Mouse (Mus musculus): Measurements from ENCODE around the gene Ifna5. TPM values are rescaled to one million over a fixed set of nuclear protein-coding genes. Genes with fewer than 3 reads are reported as not detected.
"Not testable (repeated sequence)": the region's sequence is repeated elsewhere in the genome, so short reads cannot be mapped to it uniquely, and the experiment has no call there.

The Ifna5 gene
- polyA plus RNA-seq (2014; fragmentation: Nextera tagmentation; extraction: Ambion mirVana), result not detected in 2 replicates

DNA sequence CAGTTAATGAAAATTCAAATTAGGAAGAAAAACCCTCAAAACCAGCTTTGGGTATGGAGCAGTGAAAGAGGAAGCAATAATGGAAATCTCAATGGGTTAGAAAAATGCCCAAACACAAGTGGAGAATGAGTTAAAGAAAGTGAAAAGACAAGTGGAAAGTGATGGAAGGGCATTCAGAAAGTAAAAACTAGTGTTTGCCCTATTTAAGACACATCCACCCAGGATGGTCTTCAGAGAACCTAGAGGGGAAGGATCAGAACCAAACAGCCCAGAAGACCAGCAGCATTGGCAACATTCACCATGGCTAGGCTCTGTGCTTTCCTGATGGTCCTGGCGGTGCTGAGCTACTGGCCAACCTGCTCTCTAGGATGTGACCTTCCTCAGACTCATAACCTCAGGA is at the start of gene Ifna5:
Gene Ifna5, plus strand, starts transcription at position 301 of the 400 bp plus-strand sequence.
- 85% methylated on average over 1 of the region's 1 CpGs for WGBS
- not testable (repeated sequence) for H3K4me3 ChIP-seq (ENCODE audit: control insufficient read depth in 1 of 2, insufficient read depth in 1 of 2, low read depth in 1 of 2, low read length in 2 of 2); H3K4me1 ChIP-seq (ENCODE audit: control insufficient read depth in 2 of 2, insufficient read depth in 2 of 2, low read length in 2 of 2); H3K9me3 ChIP-seq (ENCODE audit: control insufficient read depth, low read length); ATAC-seq (ENCODE audit: insufficient number of reproducible peaks, insufficient read depth, low FRiP score, low read depth); H3K4me2 ChIP-seq (ENCODE audit: low read length); H3K9ac ChIP-seq (ENCODE audit: low read length); H3K27ac ChIP-seq (replicated peaks in 1 of 2; ENCODE audit: control insufficient read depth in 1 of 2, insufficient read depth in 1 of 2, low read depth in 2 of 2, low read length in 2 of 2); H3K27me3 ChIP-seq (ENCODE audit: control insufficient read depth, insufficient read depth, low read length); H3K36me3 ChIP-seq (ENCODE audit: control insufficient read depth, insufficient read depth, low read length)

DNA sequence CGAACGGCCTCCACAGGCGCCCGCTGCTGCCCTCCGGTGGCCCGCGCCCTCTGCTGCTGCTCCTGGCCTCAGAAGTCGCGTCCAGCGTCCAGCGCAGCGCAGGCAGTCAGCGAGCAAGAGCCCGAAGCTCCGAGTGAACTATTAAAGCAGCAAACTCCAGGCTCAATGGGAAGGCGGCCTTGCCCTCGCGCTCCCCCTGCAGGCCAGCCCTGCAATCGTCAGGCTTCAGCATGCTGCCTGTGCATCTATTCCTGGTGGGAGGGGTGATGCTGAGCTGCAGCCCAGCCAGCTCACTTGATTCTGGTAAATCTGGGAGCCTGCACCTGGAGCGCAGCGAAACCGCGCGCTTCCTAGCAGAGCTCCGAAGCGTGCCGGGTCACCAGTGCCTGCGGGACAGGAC is 46.9 kb upstream of the Ifna5 start, which contains the start of gene Gm13277:
Gene Gm13277, plus strand, starts transcription at position 231 of the 400 bp plus-strand sequence.
- not testable (repeated sequence) for H3K27ac ChIP-seq (replicated peaks in 1 of 2; ENCODE audit: control insufficient read depth in 1 of 2, insufficient read depth in 1 of 2, low read depth in 2 of 2, low read length in 2 of 2); H3K4me3 ChIP-seq (ENCODE audit: control insufficient read depth in 1 of 2, insufficient read depth in 1 of 2, low read depth in 1 of 2, low read length in 2 of 2); H3K27me3 ChIP-seq (ENCODE audit: control insufficient read depth, insufficient read depth, low read length); H3K4me2 ChIP-seq (ENCODE audit: low read length); H3K9ac ChIP-seq (ENCODE audit: low read length); H3K36me3 ChIP-seq (ENCODE audit: control insufficient read depth, insufficient read depth, low read length); H3K9me3 ChIP-seq (ENCODE audit: control insufficient read depth, low read length); H3K4me1 ChIP-seq (ENCODE audit: control insufficient read depth in 2 of 2, insufficient read depth in 2 of 2, low read length in 2 of 2); ATAC-seq (ENCODE audit: insufficient number of reproducible peaks, insufficient read depth, low FRiP score, low read depth)
- 0% methylated on average over 4 of the region's 28 CpGs for WGBS

DNA sequence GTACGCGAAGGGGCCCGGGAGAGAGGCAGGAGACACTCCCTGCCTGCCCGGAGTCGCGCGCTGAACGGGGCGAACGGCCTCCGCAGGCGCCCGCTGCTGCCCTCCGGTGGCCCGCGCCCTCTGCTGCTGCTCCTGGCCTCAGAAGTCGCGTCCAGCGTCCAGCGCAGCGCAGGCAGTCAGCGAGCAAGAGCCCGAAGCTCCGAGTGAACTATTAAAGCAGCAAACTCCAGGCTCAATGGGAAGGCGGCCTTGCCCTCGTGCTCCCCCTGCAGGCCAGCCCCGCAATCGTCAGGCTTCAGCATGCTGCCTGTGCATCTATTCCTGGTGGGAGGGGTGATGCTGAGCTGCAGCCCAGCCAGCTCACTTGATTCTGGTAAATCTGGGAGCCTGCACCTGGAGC is 44.1 kb upstream of the Ifna5 start, which contains the start of gene Gm13278:
Gene Gm13278, plus strand, starts transcription at position 301 of the 400 bp plus-strand sequence.
- not testable (repeated sequence) for H3K9me3 ChIP-seq (ENCODE audit: control insufficient read depth, low read length); H3K27ac ChIP-seq (replicated peaks in 1 of 2; ENCODE audit: control insufficient read depth in 1 of 2, insufficient read depth in 1 of 2, low read depth in 2 of 2, low read length in 2 of 2); H3K4me2 ChIP-seq (ENCODE audit: low read length); ATAC-seq (ENCODE audit: insufficient number of reproducible peaks, insufficient read depth, low FRiP score, low read depth); H3K9ac ChIP-seq (ENCODE audit: low read length); H3K27me3 ChIP-seq (ENCODE audit: control insufficient read depth, insufficient read depth, low read length); H3K36me3 ChIP-seq (ENCODE audit: control insufficient read depth, insufficient read depth, low read length); H3K4me1 ChIP-seq (ENCODE audit: control insufficient read depth in 2 of 2, insufficient read depth in 2 of 2, low read length in 2 of 2); H3K4me3 ChIP-seq (ENCODE audit: control insufficient read depth in 1 of 2, insufficient read depth in 1 of 2, low read depth in 1 of 2, low read length in 2 of 2)
- WGBS, result no CpG with 5 or more reads among the region's 28 CpGs

DNA sequence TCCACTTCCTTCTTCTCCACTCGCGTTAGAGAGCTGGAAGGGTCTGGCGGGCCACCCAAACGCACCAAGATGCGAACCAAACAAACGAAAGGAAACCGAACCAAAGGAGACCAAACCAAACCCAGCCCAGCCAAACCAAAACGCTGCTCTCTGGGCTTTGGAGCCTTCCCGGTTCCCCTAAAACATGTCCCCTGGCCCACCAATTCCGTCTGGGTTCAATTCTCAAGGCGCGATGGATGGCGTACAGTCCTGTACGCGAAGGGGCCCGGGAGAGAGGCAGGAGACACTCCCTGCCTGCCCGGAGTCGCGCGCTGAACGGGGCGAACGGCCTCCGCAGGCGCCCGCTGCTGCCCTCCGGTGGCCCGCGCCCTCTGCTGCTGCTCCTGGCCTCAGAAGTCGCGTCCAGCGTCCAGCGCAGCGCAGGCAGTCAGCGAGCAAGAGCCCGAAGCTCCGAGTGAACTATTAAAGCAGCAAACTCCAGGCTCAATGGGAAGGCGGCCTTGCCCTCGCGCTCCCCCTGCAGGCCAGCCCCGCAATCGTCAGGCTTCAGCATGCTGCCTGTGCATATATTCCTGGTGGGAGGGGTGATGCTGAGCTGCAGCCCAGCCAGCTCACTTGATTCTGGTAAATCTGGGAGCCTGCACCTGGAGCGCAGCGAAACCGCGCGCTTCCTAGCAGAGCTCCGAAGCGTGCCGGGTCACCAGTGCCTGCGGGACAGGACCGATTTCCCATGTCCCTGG is 41.2 kb upstream of the Ifna5 start, which contains the start of gene Gm13275:
Gene Gm13275, plus strand, starts transcription at position 552 of the 740 bp plus-strand sequence.
- not testable (repeated sequence) for H3K9ac ChIP-seq (ENCODE audit: low read length); H3K27ac ChIP-seq (replicated peaks in 1 of 2; ENCODE audit: control insufficient read depth in 1 of 2, insufficient read depth in 1 of 2, low read depth in 2 of 2, low read length in 2 of 2); H3K9me3 ChIP-seq (ENCODE audit: control insufficient read depth, low read length); H3K4me3 ChIP-seq (ENCODE audit: control insufficient read depth in 1 of 2, insufficient read depth in 1 of 2, low read depth in 1 of 2, low read length in 2 of 2); H3K27me3 ChIP-seq (ENCODE audit: control insufficient read depth, insufficient read depth, low read length); H3K36me3 ChIP-seq (ENCODE audit: control insufficient read depth, insufficient read depth, low read length); ATAC-seq (ENCODE audit: insufficient number of reproducible peaks, insufficient read depth, low FRiP score, low read depth); H3K4me1 ChIP-seq (ENCODE audit: control insufficient read depth in 2 of 2, insufficient read depth in 2 of 2, low read length in 2 of 2); H3K4me2 ChIP-seq (ENCODE audit: low read length)
- 0% methylated on average over 5 of the region's 52 CpGs for WGBS

DNA sequence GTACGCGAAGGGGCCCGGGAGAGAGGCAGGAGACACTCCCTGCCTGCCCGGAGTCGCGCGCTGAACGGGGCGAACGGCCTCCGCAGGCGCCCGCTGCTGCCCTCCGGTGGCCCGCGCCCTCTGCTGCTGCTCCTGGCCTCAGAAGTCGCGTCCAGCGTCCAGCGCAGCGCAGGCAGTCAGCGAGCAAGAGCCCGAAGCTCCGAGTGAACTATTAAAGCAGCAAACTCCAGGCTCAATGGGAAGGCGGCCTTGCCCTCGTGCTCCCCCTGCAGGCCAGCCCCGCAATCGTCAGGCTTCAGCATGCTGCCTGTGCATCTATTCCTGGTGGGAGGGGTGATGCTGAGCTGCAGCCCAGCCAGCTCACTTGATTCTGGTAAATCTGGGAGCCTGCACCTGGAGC is 38.2 kb upstream of the Ifna5 start, which contains the start of gene Gm13279:
Gene Gm13279, plus strand, starts transcription at position 301 of the 400 bp plus-strand sequence.
- H3K36me3 ChIP-seq (ENCODE audit: control insufficient read depth, insufficient read depth, low read length); H3K9ac ChIP-seq (ENCODE audit: low read length); H3K4me1 ChIP-seq (ENCODE audit: control insufficient read depth in 2 of 2, insufficient read depth in 2 of 2, low read length in 2 of 2); H3K4me3 ChIP-seq (ENCODE audit: control insufficient read depth in 1 of 2, insufficient read depth in 1 of 2, low read depth in 1 of 2, low read length in 2 of 2); H3K27me3 ChIP-seq (ENCODE audit: control insufficient read depth, insufficient read depth, low read length); H3K27ac ChIP-seq (replicated peaks in 1 of 2; ENCODE audit: control insufficient read depth in 1 of 2, insufficient read depth in 1 of 2, low read depth in 2 of 2, low read length in 2 of 2); H3K4me2 ChIP-seq (ENCODE audit: low read length); ATAC-seq (ENCODE audit: insufficient number of reproducible peaks, insufficient read depth, low FRiP score, low read depth); H3K9me3 ChIP-seq (ENCODE audit: control insufficient read depth, low read length): not testable (repeated sequence)
- WGBS, result no CpG with 5 or more reads among the region's 28 CpGs

DNA sequence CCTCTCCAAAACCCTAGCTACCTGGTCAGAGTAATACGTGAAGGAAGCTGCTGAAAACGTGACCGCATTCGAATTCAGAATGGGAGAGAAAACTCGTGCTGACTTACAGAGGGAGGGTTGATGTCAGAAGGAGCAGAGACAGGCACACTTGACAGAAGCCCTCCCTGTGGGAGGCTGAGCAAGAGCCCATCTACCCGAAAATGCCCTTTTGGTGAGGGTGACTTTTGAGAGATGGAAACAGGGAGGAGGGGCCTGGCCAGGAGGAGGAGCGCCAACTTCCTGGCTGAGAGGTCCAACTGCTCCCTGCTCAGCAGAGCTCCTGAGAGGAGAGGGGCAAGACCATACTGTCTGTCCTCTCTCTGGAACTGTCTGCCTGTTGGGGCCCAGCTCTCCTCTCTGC is 36.0 kb upstream of the Ifna5 start, which contains the start of gene Gm13285:
Gene Gm13285, plus strand, starts transcription at position 301 of the 400 bp plus-strand sequence.
- not testable (repeated sequence) for H3K36me3 ChIP-seq (ENCODE audit: control insufficient read depth, insufficient read depth, low read length); H3K4me2 ChIP-seq (ENCODE audit: low read length); H3K9me3 ChIP-seq (ENCODE audit: control insufficient read depth, low read length); H3K9ac ChIP-seq (ENCODE audit: low read length); H3K27ac ChIP-seq (replicated peaks in 1 of 2; ENCODE audit: control insufficient read depth in 1 of 2, insufficient read depth in 1 of 2, low read depth in 2 of 2, low read length in 2 of 2); ATAC-seq (ENCODE audit: insufficient number of reproducible peaks, insufficient read depth, low FRiP score, low read depth); H3K27me3 ChIP-seq (ENCODE audit: control insufficient read depth, insufficient read depth, low read length); H3K4me1 ChIP-seq (ENCODE audit: control insufficient read depth in 2 of 2, insufficient read depth in 2 of 2, low read length in 2 of 2); H3K4me3 ChIP-seq (ENCODE audit: control insufficient read depth in 1 of 2, insufficient read depth in 1 of 2, low read depth in 1 of 2, low read length in 2 of 2)
- 14% methylated on average over 1 of the region's 7 CpGs for WGBS

DNA sequence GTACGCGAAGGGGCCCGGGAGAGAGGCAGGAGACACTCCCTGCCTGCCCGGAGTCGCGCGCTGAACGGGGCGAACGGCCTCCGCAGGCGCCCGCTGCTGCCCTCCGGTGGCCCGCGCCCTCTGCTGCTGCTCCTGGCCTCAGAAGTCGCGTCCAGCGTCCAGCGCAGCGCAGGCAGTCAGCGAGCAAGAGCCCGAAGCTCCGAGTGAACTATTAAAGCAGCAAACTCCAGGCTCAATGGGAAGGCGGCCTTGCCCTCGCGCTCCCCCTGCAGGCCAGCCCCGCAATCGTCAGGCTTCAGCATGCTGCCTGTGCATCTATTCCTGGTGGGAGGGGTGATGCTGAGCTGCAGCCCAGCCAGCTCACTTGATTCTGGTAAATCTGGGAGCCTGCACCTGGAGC is 32.4 kb upstream of the Ifna5 start, which contains the start of gene Gm13287:
Gene Gm13287, plus strand, starts transcription at position 301 of the 400 bp plus-strand sequence.
- H3K27ac ChIP-seq (replicated peaks in 1 of 2; ENCODE audit: control insufficient read depth in 1 of 2, insufficient read depth in 1 of 2, low read depth in 2 of 2, low read length in 2 of 2); H3K4me1 ChIP-seq (ENCODE audit: control insufficient read depth in 2 of 2, insufficient read depth in 2 of 2, low read length in 2 of 2); H3K27me3 ChIP-seq (ENCODE audit: control insufficient read depth, insufficient read depth, low read length); H3K36me3 ChIP-seq (ENCODE audit: control insufficient read depth, insufficient read depth, low read length); ATAC-seq (ENCODE audit: insufficient number of reproducible peaks, insufficient read depth, low FRiP score, low read depth); H3K9me3 ChIP-seq (ENCODE audit: control insufficient read depth, low read length); H3K4me3 ChIP-seq (ENCODE audit: control insufficient read depth in 1 of 2, insufficient read depth in 1 of 2, low read depth in 1 of 2, low read length in 2 of 2); H3K9ac ChIP-seq (ENCODE audit: low read length): not testable (repeated sequence)
- no CpG with 5 or more reads among the region's 29 CpGs for WGBS
- H3K4me2 ChIP-seq (ENCODE audit: low read length), result 0 out of 2 replicates have a peak within 1 kb of the TSS, but pooled peaks have one; percentile 27

Data from heart, embryonic 14.5 days (tissue).